Mouse (Mus musculus): ENCODE results near the gene Gabrp. TPM values are rescaled to one million over a fixed set of nuclear protein-coding genes. Genes with fewer than 3 reads are reported as not detected.
A peak's percentile ranks its signal among the peaks of the same experiment; 100 is the strongest.

Gene Gabrp
- polyA plus RNA-seq, 1 experiment from 2014 or later, result not detected

DNA sequence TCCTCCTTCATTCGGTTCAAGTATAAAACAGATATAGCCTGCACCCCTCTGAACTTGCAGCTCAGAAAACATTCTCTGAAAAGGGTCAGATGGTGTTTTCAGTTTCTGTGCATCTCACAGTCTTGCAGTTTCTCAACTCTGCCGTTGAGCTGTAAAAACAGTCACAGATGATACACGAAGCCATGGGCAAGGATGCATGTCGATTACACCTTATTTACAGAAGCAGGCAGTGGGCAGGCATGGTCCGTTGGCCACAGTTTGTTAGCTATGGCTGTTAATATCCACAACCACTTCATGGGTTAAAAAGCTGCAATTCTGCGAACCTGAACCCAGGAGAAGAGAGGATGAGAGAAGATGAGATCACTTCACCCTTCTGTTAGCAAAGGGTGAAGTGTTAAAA lies 7.9 kb upstream of the Gabrp start:
- Histone ChIP-seq H3K27me3 (ENCODE audit: control insufficient read depth, insufficient read depth, low read length) (no peaks in the 10 kb centered on the region), H3K4me3 (replicated peaks; ENCODE audit: low read depth, low read length) (no peak overlapping the region), H3K27ac (replicated peaks; ENCODE audit: low read depth, low read length) (no peak overlapping the region), H3K36me3 (ENCODE audit: control insufficient read depth, insufficient read depth, low read length) (no peaks in the 10 kb centered on the region), H3K9me3 (ENCODE audit: control insufficient read depth, low read length) (no peaks in the 10 kb centered on the region), H3K4me2 (ENCODE audit: low read length) (no peak overlapping the region), H3K4me1 (ENCODE audit: control insufficient read depth, insufficient read depth, low read length) (no peaks in the 10 kb centered on the region), H3K9ac (replicated peaks; ENCODE audit: low read length) (no peak overlapping the region)
- DNase-seq (no peak), ATAC-seq (ENCODE audit: low FRiP score, low TSS enrichment) (no peak)
- 86% methylated on average over 6 of the region's 6 CpGs for whole genome bisulfite sequencing

- H3K27ac ChIP-seq (replicated peaks; ENCODE audit: low read depth, low read length), result no peak overlapping the region
- H3K27me3 ChIP-seq (ENCODE audit: control insufficient read depth, insufficient read depth, low read length), result no peaks in the 10 kb centered on the region
- DNase-seq (no peak), ATAC-seq (ENCODE audit: low FRiP score, low TSS enrichment) (no peak)
- no peak overlapping the region for H3K4me3 ChIP-seq (replicated peaks; ENCODE audit: low read depth, low read length)
- H3K4me1 ChIP-seq (ENCODE audit: control insufficient read depth, insufficient read depth, low read length), result no peaks in the 10 kb centered on the region
- no peaks in the 10 kb centered on the region for H3K9me3 ChIP-seq (ENCODE audit: control insufficient read depth, low read length)
- H3K4me2 ChIP-seq (ENCODE audit: low read length), result no peak overlapping the region
- no peak overlapping the region for H3K9ac ChIP-seq (replicated peaks; ENCODE audit: low read length)
- H3K36me3 ChIP-seq (ENCODE audit: control insufficient read depth, insufficient read depth, low read length), result no peaks in the 10 kb centered on the region
- 77% methylated on average over 3 of the region's 3 CpGs for WGBS
Measured at GRCm38 (mm10) chr11:33579621-33580020, 862 bp upstream of the Gabrp start.

- DNase-seq, result no peak
Measured at GRCm38 (mm10) chr11:33574944-33575343, 3.8 kb downstream of the Gabrp start.

GRCm38 (mm10) chr11:33570413-33570812 lies 8.3 kb downstream of the Gabrp start:
- H3K4me1 ChIP-seq (ENCODE audit: control insufficient read depth, insufficient read depth, low read length), result no peaks in the 10 kb centered on the region
- no peak overlapping the region for H3K4me2 ChIP-seq (ENCODE audit: low read length)
- H3K36me3 ChIP-seq (ENCODE audit: control insufficient read depth, insufficient read depth, low read length), result no peaks in the 10 kb centered on the region
- DNase-seq (peak; percentile 37), ATAC-seq (ENCODE audit: low FRiP score, low TSS enrichment) (no peak)
- no peaks in the 10 kb centered on the region for H3K27me3 ChIP-seq (ENCODE audit: control insufficient read depth, insufficient read depth, low read length)
- no peak overlapping the region for H3K4me3 ChIP-seq (replicated peaks; ENCODE audit: low read depth, low read length)
- no peak overlapping the region for H3K27ac ChIP-seq (replicated peaks; ENCODE audit: low read depth, low read length)
- H3K9me3 ChIP-seq (ENCODE audit: control insufficient read depth, low read length), result no peaks in the 10 kb centered on the region
- no peak overlapping the region for H3K9ac ChIP-seq (replicated peaks; ENCODE audit: low read length)

More at GRCm38 (mm10) chr11:33574944-33575343, 3.8 kb downstream of the Gabrp start:
- Histone ChIP-seq H3K4me2 (ENCODE audit: low read length) (no peak overlapping the region), H3K36me3 (ENCODE audit: control insufficient read depth, insufficient read depth, low read length) (no peaks in the 10 kb centered on the region), H3K4me1 (ENCODE audit: control insufficient read depth, insufficient read depth, low read length) (no peaks in the 10 kb centered on the region), H3K4me3 (replicated peaks; ENCODE audit: low read depth, low read length) (no peak overlapping the region), H3K27ac (replicated peaks; ENCODE audit: low read depth, low read length) (no peak overlapping the region), H3K9ac (replicated peaks; ENCODE audit: low read length) (no peak overlapping the region), H3K9me3 (ENCODE audit: control insufficient read depth, low read length) (no peaks in the 10 kb centered on the region), H3K27me3 (ENCODE audit: control insufficient read depth, insufficient read depth, low read length) (no peaks in the 10 kb centered on the region)
- ATAC-seq (ENCODE audit: low FRiP score, low TSS enrichment), result no peak
- 91% methylated on average over 3 of the region's 3 CpGs for WGBS

DNA sequence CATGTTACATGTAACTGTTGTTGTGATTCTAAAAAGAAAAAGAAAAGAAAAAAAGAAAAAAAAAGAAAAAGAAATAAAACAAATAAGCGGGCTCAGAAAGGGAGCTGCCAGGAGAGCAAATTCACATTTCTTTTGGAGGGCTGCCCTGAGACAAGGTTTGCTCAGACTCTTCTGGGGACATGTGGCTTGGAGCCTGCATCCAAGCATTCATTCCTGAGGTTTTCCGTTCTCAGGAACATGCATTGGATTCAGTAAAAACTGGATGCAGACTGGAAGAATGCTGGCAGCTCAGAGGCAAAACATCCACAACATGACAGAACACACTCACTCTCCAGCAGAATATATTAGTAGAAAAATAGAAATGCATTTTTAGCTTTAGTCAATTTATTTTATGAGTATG lies 14.8 kb downstream of the Gabrp start:
- Histone ChIP-seq H3K27ac (replicated peaks; ENCODE audit: low read depth, low read length) (no peak overlapping the region), H3K4me1 (ENCODE audit: control insufficient read depth, insufficient read depth, low read length) (no peaks in the 10 kb centered on the region), H3K9ac (replicated peaks; ENCODE audit: low read length) (no peak overlapping the region), H3K4me3 (replicated peaks; ENCODE audit: low read depth, low read length) (no peak overlapping the region), H3K4me2 (ENCODE audit: low read length) (no peak overlapping the region), H3K27me3 (ENCODE audit: control insufficient read depth, insufficient read depth, low read length) (no peaks in the 10 kb centered on the region), H3K36me3 (ENCODE audit: control insufficient read depth, insufficient read depth, low read length) (no peaks in the 10 kb centered on the region), H3K9me3 (ENCODE audit: control insufficient read depth, low read length) (no peaks in the 10 kb centered on the region)
- ATAC-seq (ENCODE audit: low FRiP score, low TSS enrichment), result no peak
- WGBS, result 90% methylated on average over 2 of the region's 2 CpGs
- no peak for DNase-seq

DNA sequence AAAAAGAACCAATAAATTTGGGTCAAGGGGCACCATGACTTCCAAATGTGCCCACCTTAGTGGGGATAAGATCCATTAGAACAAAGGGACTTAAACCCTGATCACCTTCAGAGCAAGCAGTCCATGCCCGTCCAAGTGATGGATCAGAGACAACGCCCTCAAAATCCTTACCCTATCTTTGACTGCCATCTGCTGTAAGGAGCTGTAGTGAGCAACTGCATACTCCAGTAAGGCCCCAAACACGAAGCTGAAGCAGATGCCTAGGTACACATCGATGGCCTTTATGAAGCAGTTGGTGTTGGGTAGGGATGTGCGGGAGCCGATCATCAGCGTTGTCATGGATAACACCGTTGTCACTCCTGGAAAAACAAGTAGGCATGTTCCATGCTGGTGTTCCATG lies 24.6 kb downstream of the Gabrp start:
- 81% methylated on average over 8 of the region's 8 CpGs for WGBS
- Histone ChIP-seq H3K4me2 (ENCODE audit: low read length) (no peak overlapping the region), H3K9me3 (ENCODE audit: control insufficient read depth, low read length) (no peaks in the 10 kb centered on the region), H3K9ac (replicated peaks; ENCODE audit: low read length) (no peak overlapping the region), H3K4me3 (replicated peaks; ENCODE audit: low read depth, low read length) (no peak overlapping the region), H3K36me3 (ENCODE audit: control insufficient read depth, insufficient read depth, low read length) (no peaks in the 10 kb centered on the region), H3K27me3 (ENCODE audit: control insufficient read depth, insufficient read depth, low read length) (no peaks in the 10 kb centered on the region), H3K27ac (replicated peaks; ENCODE audit: low read depth, low read length) (no peak overlapping the region), H3K4me1 (ENCODE audit: control insufficient read depth, insufficient read depth, low read length) (no peaks in the 10 kb centered on the region)
- ATAC-seq (ENCODE audit: low FRiP score, low TSS enrichment) (no peak), DNase-seq (peak; percentile 17)

- 70% methylated on average over 14 of the region's 14 CpGs for WGBS
Measured at GRCm38 (mm10) chr11:33550861-33551560, 27.7 kb downstream of the Gabrp start.

GRCm38 (mm10) chr11:33547386-33547785 lies 31.4 kb downstream of the Gabrp start:
- Histone ChIP-seq H3K27ac (replicated peaks; ENCODE audit: low read depth, low read length) (no peak overlapping the region), H3K27me3 (ENCODE audit: control insufficient read depth, insufficient read depth, low read length) (no peaks in the 10 kb centered on the region), H3K9ac (replicated peaks; ENCODE audit: low read length) (no peak overlapping the region), H3K4me2 (ENCODE audit: low read length) (no peak overlapping the region), H3K4me3 (replicated peaks; ENCODE audit: low read depth, low read length) (no peak overlapping the region), H3K36me3 (ENCODE audit: control insufficient read depth, insufficient read depth, low read length) (no peaks in the 10 kb centered on the region), H3K9me3 (ENCODE audit: control insufficient read depth, low read length) (no peaks in the 10 kb centered on the region), H3K4me1 (ENCODE audit: control insufficient read depth, insufficient read depth, low read length) (no peaks in the 10 kb centered on the region)
- ATAC-seq (ENCODE audit: low FRiP score, low TSS enrichment) (no peak), DNase-seq (peak; percentile 25)
- WGBS, result 88% methylated on average over 2 of the region's 2 CpGs

More at GRCm38 (mm10) chr11:33550861-33551560, 27.7 kb downstream of the Gabrp start:
- H3K9me3 ChIP-seq (ENCODE audit: control insufficient read depth, low read length), result no peaks in the 10 kb centered on the region
- no peak overlapping the region for H3K9ac ChIP-seq (replicated peaks; ENCODE audit: low read length)
- H3K4me2 ChIP-seq (ENCODE audit: low read length), result no peak overlapping the region
- H3K27ac ChIP-seq (replicated peaks; ENCODE audit: low read depth, low read length), result no peak overlapping the region
- DNase-seq (no peak), ATAC-seq (ENCODE audit: low FRiP score, low TSS enrichment) (no peak)
- H3K4me1 ChIP-seq (ENCODE audit: control insufficient read depth, insufficient read depth, low read length), result no peaks in the 10 kb centered on the region
- no peaks in the 10 kb centered on the region for H3K36me3 ChIP-seq (ENCODE audit: control insufficient read depth, insufficient read depth, low read length)
- H3K4me3 ChIP-seq (replicated peaks; ENCODE audit: low read depth, low read length), result no peak overlapping the region
- H3K27me3 ChIP-seq (ENCODE audit: control insufficient read depth, insufficient read depth, low read length), result no peaks in the 10 kb centered on the region

GRCm38 (mm10) chr11:33544945-33545344 lies 33.8 kb downstream of the Gabrp start:
- H3K4me3 ChIP-seq (replicated peaks; ENCODE audit: low read depth, low read length), result no peak overlapping the region
- 95% methylated on average over 2 of the region's 2 CpGs for WGBS
- DNase-seq, result no peak
- H3K36me3 ChIP-seq (ENCODE audit: control insufficient read depth, insufficient read depth, low read length), result no peaks in the 10 kb centered on the region
- no peak overlapping the region for H3K27ac ChIP-seq (replicated peaks; ENCODE audit: low read depth, low read length)
- H3K4me2 ChIP-seq (ENCODE audit: low read length), result no peak overlapping the region
- no peaks in the 10 kb centered on the region for H3K27me3 ChIP-seq (ENCODE audit: control insufficient read depth, insufficient read depth, low read length)
- no peaks in the 10 kb centered on the region for H3K9me3 ChIP-seq (ENCODE audit: control insufficient read depth, low read length)
- no peaks in the 10 kb centered on the region for H3K4me1 ChIP-seq (ENCODE audit: control insufficient read depth, insufficient read depth, low read length)
- ATAC-seq (ENCODE audit: low FRiP score, low TSS enrichment), result no peak
- H3K9ac ChIP-seq (replicated peaks; ENCODE audit: low read length), result no peak overlapping the region

All from midbrain, embryonic 14.5 days (tissue).